Mouse (Mus musculus) kidney, postnatal 0 days (tissue): Measurements from ENCODE around the gene Uso1. TPM values are rescaled to one million over a fixed set of nuclear protein-coding genes. Genes with fewer than 3 reads are reported as not detected.

Source experiments
- ATAC-seq: fragments of 200-750 bp; cut with Nextera tagmentation; replicated peaks from 2 replicates; pipeline ENCODE4 v1.8.0; 2017; ENCODE audit warnings: low read depth, moderate number of reproducible peaks, moderate TSS enrichment, moderate library complexity; ENCODE audit not compliant: low FRiP score
- DNase-seq: peaks from one replicate; pipeline ENCODE4 v3.0.0-alpha.2; 2016; ENCODE audit warnings: low spot score
- H3K27ac ChIP-seq: fragments of 300-500 bp; sonication (generic); 2 replicates; pipeline ENCODE4 v1.5.1; 2014; ENCODE audit warnings: mild to moderate bottlenecking
- H3K27me3 ChIP-seq: fragments of 300-500 bp; sonication (generic); 2 replicates; pipeline ENCODE4 v1.6.1; 2014; ENCODE audit warnings: low read length, mixed read lengths; ENCODE audit not compliant: insufficient read depth
- H3K36me3 ChIP-seq: fragments of 300-500 bp; sonication (generic); 2 replicates; pipeline ENCODE4 v1.6.1; 2014; ENCODE audit warnings: low read length, mixed read lengths; ENCODE audit not compliant: insufficient read depth
- H3K4me1 ChIP-seq: fragments of 300-500 bp; sonication (generic); replicated peaks from 2 replicates; pipeline ENCODE4 v1.6.1; 2014; ENCODE audit warnings: antibody characterized with exemption, low read length, mixed read lengths; ENCODE audit not compliant: insufficient read depth
- H3K4me2 ChIP-seq: fragments of 300-500 bp; sonication (generic); 2 replicates; pipeline ENCODE4 v1.6.1; 2014; ENCODE audit warnings: mild to moderate bottlenecking, low read length, moderate library complexity, mixed read lengths
- H3K4me3 ChIP-seq: fragments of 300-500 bp; sonication (generic); replicated peaks from 2 replicates; pipeline ENCODE4 v1.5.1; 2014; ENCODE audit warnings: low read depth, low read length
- H3K9ac ChIP-seq: fragments of 300-500 bp; sonication (generic); 2 replicates; pipeline ENCODE4 v1.6.1; 2014; ENCODE audit warnings: low read depth, low read length
- H3K9me3 ChIP-seq: fragments of 300-500 bp; sonication (generic); replicated peaks from 2 replicates; pipeline ENCODE4 v1.6.1; 2016; ENCODE audit warnings: low read length, inconsistent platforms, mixed read lengths
- CTCF ChIP-seq: IDR thresholded peaks from 2 replicates; pipeline ENCODE4 v1.5.1; 2016; ENCODE audit warnings: antibody characterized with exemption, low read depth, mild to moderate bottlenecking, moderate library complexity
- WGBS: fragments of 180-500 bp; shearing (Covaris S2); extraction: QIAGEN DNeasy Blood & Tissue Kit; methylation state at CpG from one replicate; pipeline ENCODE4 v1.1.7; 2014; 5-methylcytosine and 5-hydroxymethylcytosine counted together
- polyA plus RNA-seq: library from polyadenylated mRNA; unstranded; fragments of >200 nt; fragmentation: Nextera tagmentation; extraction: Ambion mirVana; gene quantifications from 2 replicates; pipeline ENCODE4 v1.2.1, GENCODE M21; 2015

The Uso1 gene
- polyA plus RNA-seq, 1 experiment from 2014 or later = 36.1 TPM

GRCm38 (mm10) chr5:92212231-92212630 is 74.5 kb downstream of the Uso1 start:
- no peak for TF ChIP-seq CTCF
- no peak for ATAC-seq
- H3K4me3 ChIP-seq = no peak overlapping the region
- H3K4me2 ChIP-seq = no peak overlapping the region
- H3K27ac ChIP-seq = no peak overlapping the region
- H3K27me3 ChIP-seq = no peaks in the 10 kb centered on the region
- no peak overlapping the region for H3K9ac ChIP-seq
- H3K36me3 ChIP-seq = no peaks in the 10 kb centered on the region
- no peaks in the 10 kb centered on the region for H3K9me3 ChIP-seq
- 93% methylated on average over 4 of the region's 4 CpGs for WGBS
- no peak for DNase-seq
- H3K4me1 ChIP-seq = no peaks in the 10 kb centered on the region

GRCm38 (mm10) chr5:92215308-92215707 is 77.6 kb downstream of the Uso1 start, which contains the start of gene U90926:
Gene U90926, minus strand, starts transcription at chr5:92215408.
- H3K4me1 ChIP-seq = no peaks in the 10 kb centered on the region
- 87% methylated on average over 4 of the region's 4 CpGs for WGBS
- no peaks in the 10 kb centered on the region for H3K27me3 ChIP-seq
- no peak within 1 kb of the TSS for H3K4me3 ChIP-seq
- DNase-seq = no peak
- no peak within 1 kb of the TSS for H3K4me2 ChIP-seq
- no peak for TF ChIP-seq CTCF
- no peaks in the 10 kb centered on the region for H3K9me3 ChIP-seq
- no peaks in the 10 kb centered on the region for H3K36me3 ChIP-seq
- H3K9ac ChIP-seq = no peak within 1 kb of the TSS
- ATAC-seq = no peak
- H3K27ac ChIP-seq = no peak within 1 kb of the TSS

GRCm38 (mm10) chr5:92218915-92219793 is 81.4 kb downstream of the Uso1 start:
- no peaks in the 10 kb centered on the region for H3K36me3 ChIP-seq
- TF ChIP-seq CTCF = no peak
- H3K4me1 ChIP-seq = no peaks in the 10 kb centered on the region
- no peak overlapping the region for H3K27ac ChIP-seq
- no peaks in the 10 kb centered on the region for H3K27me3 ChIP-seq
- H3K9ac ChIP-seq = no peak overlapping the region
- DNase-seq (no peak), ATAC-seq (no peak)
- H3K9me3 ChIP-seq = no peaks in the 10 kb centered on the region
- WGBS = 54% methylated on average over 17 of the region's 17 CpGs
- H3K4me2 ChIP-seq = no peak overlapping the region
- H3K4me3 ChIP-seq = no peak overlapping the region

DNA sequence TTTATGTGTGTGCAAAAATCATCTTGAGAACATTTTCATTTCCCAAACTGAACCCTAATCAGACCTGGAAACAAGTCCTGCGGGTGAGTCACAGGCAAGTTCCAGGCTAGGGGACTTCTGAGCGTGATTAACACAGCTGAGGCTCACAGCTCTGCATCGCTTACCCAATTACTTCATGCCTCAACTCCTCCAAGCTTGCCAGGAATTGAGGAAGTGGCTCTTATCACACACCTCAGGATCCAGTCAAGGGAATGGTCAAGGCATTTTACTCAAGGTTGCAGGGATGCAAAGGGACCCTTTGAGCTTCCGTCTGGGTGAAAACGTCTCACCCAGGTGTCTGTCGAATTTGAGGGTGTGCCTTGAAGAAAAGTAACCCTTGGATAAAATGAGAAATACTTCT is 82.1 kb downstream of the Uso1 start:
- WGBS = 56% methylated on average over 6 of the region's 6 CpGs
- DNase-seq (peak; percentile 16), ATAC-seq (0 out of 2 replicates have a peak, but pooled peaks have one; percentile 33)

GRCm38 (mm10) chr5:92220287-92220902 is 82.7 kb downstream of the Uso1 start:
- Histone ChIP-seq H3K27me3 (no peaks in the 10 kb centered on the region), H3K4me1 (no peaks in the 10 kb centered on the region), H3K9me3 (no peaks in the 10 kb centered on the region), H3K36me3 (no peaks in the 10 kb centered on the region), H3K4me2 (no peak overlapping the region), H3K4me3 (no peak overlapping the region), H3K27ac (no peak overlapping the region), H3K9ac (no peak overlapping the region)
- WGBS = 87% methylated on average over 8 of the region's 8 CpGs
- TF ChIP-seq CTCF = no peak
- DNase-seq = no peak
- ATAC-seq = no peak

More for the DNA sequence above, 82.1 kb downstream of the Uso1 start:
- Histone ChIP-seq H3K4me1 (no peaks in the 10 kb centered on the region), H3K9me3 (no peaks in the 10 kb centered on the region), H3K9ac (no peak overlapping the region), H3K27ac (no peak overlapping the region), H3K4me2 (no peak overlapping the region), H3K27me3 (no peaks in the 10 kb centered on the region), H3K36me3 (no peaks in the 10 kb centered on the region), H3K4me3 (no peak overlapping the region)
- no peak for TF ChIP-seq CTCF

- 82% methylated on average over 7 of the region's 7 CpGs for WGBS
- TF ChIP-seq CTCF = no peak
- DNase-seq = no peak
Measured at GRCm38 (mm10) chr5:92227782-92228181, 90.0 kb downstream of the Uso1 start.

More at GRCm38 (mm10) chr5:92227782-92228181, 90.0 kb downstream of the Uso1 start:
- Histone ChIP-seq H3K27ac (no peak overlapping the region), H3K36me3 (no peaks in the 10 kb centered on the region), H3K9ac (no peak overlapping the region), H3K27me3 (no peaks in the 10 kb centered on the region), H3K4me1 (no peaks in the 10 kb centered on the region), H3K9me3 (no peaks in the 10 kb centered on the region), H3K4me2 (no peak overlapping the region), H3K4me3 (no peak overlapping the region)
- no peak for ATAC-seq
